Mouse (Mus musculus) CD4-positive, CD25-positive, alpha-beta regulatory T cell, adult 9 weeks (primary cell): ENCODE measurements around the gene Chdh. TPM values are rescaled to one million over a fixed set of nuclear protein-coding genes. Genes with fewer than 3 reads are reported as not detected.

ENCODE experiments used
- polyA plus RNA-seq: library from polyadenylated mRNA; unstranded; fragments of 100-300 nt; shearing (Covaris generic); gene quantifications from one replicate; pipeline ENCODE4 v1.2.1, GENCODE M21; 2017

Chdh gene
- polyA plus RNA-seq: 2.0 TPM

DNA sequence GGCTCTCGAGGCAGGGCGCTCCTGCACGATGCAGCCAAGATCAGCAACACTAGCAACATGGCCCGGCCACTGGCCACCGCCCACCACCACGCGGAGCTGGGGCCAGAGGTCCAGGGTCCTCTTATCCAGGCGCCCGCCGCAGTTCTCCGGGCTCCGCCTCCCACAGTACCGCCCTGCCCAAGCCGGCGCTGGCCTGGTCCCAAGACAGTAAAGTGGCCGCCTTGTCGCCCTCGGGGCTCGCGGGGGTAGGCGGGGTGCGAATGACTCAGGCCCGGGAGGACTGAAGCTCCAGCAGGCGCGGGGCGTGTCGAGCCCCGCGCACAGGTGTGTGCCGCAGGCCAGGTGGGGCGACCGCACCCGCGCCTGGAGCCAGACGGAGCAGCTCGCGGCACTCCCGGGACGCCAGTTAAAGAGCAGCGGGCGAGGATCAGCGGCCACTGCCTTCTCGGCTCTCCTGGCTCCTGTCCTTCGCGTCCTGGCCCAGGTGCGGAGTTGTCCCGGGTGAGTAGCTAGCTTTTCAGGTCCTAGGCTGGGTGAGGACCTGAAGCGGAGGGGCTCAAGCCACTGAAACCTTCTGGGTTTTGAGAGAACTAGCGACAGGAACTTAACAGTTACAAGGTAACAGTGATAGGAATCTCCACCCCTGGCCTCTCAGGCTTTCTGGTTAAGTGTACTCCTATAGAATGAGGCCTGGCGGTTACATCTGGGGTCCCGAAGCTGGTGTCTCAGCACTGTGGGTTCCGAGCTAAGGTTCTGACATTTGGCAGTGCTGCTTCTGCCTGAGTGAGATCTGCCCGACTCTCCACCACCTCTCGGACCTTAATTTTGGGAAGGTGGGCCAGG, at the start of gene Chdh, which contains the start of gene Il17rb:
TSS of gene Chdh (plus strand) at position 291 of the 843 bp plus-strand sequence.
TSS of gene Il17rb (minus strand) at position 164 of the 843 bp plus-strand sequence.

GRCm38 (mm10) chr14:29968075-29968821, 40.6 kb upstream of the Chdh start, which contains the start of gene Selenok:
Selenok (plus strand) TSS chr14:29968308.

GRCm38 (mm10) chr14:29978254-29979204, 30.3 kb upstream of the Chdh start, which contains the start of gene Actr8:
Actr8 (plus strand) TSS chr14:29978337.

Other genes starting within 250 kb of the Chdh start
- 258 TPM for gene Selenok, start 40.7 kb upstream of the Chdh start, polyA plus RNA-seq
- 73.2 TPM for gene Actr8, start 30.7 kb upstream of the Chdh start, polyA plus RNA-seq
- 2.0 TPM for gene Il17rb, start 127 bp upstream of the Chdh start, polyA plus RNA-seq